Mouse (Mus musculus): Measurements from ENCODE around the gene Usf2. TPM values are rescaled to one million over a fixed set of nuclear protein-coding genes. Genes with fewer than 3 reads are reported as not detected.

Gene Usf2
- polyA plus RNA-seq, 1 experiment from 2014 or later: 17.2 TPM

GRCm38 (mm10) chr7:30958109-30958865 is 1.7 kb upstream of the Usf2 start:
- H3K27me3 ChIP-seq (ENCODE audit: control insufficient read depth, insufficient read depth, low read length): no peaks in the 10 kb centered on the region
- no peaks in the 10 kb centered on the region for H3K9me3 ChIP-seq (ENCODE audit: control insufficient read depth, low read length)
- H3K36me3 ChIP-seq (ENCODE audit: control insufficient read depth, insufficient read depth, low read length): peaks cover 39% of the 10 kb centered on the region
- H3K4me3 ChIP-seq (ENCODE audit: control insufficient read depth in 1 of 2, insufficient read depth in 1 of 2, low read depth in 1 of 2, low read length in 2 of 2): peak overlapping the region; percentile 85 to 89
- H3K4me1 ChIP-seq (ENCODE audit: control insufficient read depth in 2 of 2, insufficient read depth in 2 of 2, low read length in 2 of 2): peaks cover 11 to 19% of the 10 kb centered on the region in 2 experiments
- no peak for ATAC-seq (ENCODE audit: insufficient number of reproducible peaks, insufficient read depth, low FRiP score, low read depth)
- H3K4me2 ChIP-seq (ENCODE audit: low read length): peak overlapping the region; percentile 74
- peak overlapping the region; percentile 99 for H3K9ac ChIP-seq (ENCODE audit: low read length)
- H3K27ac ChIP-seq (replicated peaks in 1 of 2; ENCODE audit: control insufficient read depth in 1 of 2, insufficient read depth in 1 of 2, low read depth in 2 of 2, low read length in 2 of 2): peak overlapping the region; percentile 99
- 79% methylated on average over 28 of the region's 28 CpGs for WGBS

- Histone ChIP-seq H3K4me3 (ENCODE audit: control insufficient read depth in 1 of 2, insufficient read depth in 1 of 2, low read depth in 1 of 2, low read length in 2 of 2) (peak overlapping the region; percentile 85 to 89), H3K27ac (replicated peaks in 1 of 2; ENCODE audit: control insufficient read depth in 1 of 2, insufficient read depth in 1 of 2, low read depth in 2 of 2, low read length in 2 of 2) (peak overlapping the region; percentile 99), H3K9ac (ENCODE audit: low read length) (peak overlapping the region; percentile 99), H3K36me3 (ENCODE audit: control insufficient read depth, insufficient read depth, low read length) (peaks cover 48% of the 10 kb centered on the region), H3K9me3 (ENCODE audit: control insufficient read depth, low read length) (no peaks in the 10 kb centered on the region), H3K27me3 (ENCODE audit: control insufficient read depth, insufficient read depth, low read length) (no peaks in the 10 kb centered on the region), H3K4me1 (ENCODE audit: control insufficient read depth in 2 of 2, insufficient read depth in 2 of 2, low read length in 2 of 2) (peaks cover 11 to 19% of the 10 kb centered on the region in 2 experiments), H3K4me2 (ENCODE audit: low read length) (peak overlapping the region; percentile 74)
- under 1% methylated on average over 40 of the region's 43 CpGs for WGBS
- ATAC-seq (ENCODE audit: insufficient number of reproducible peaks, insufficient read depth, low FRiP score, low read depth): peak; percentile 55
Observed at GRCm38 (mm10) chr7:30957367-30957783, 772 bp upstream of the Usf2 start.

- peak; percentile 33 for ATAC-seq (ENCODE audit: insufficient number of reproducible peaks, insufficient read depth, low FRiP score, low read depth)
- peaks cover 11 to 19% of the 10 kb centered on the region in 2 experiments for H3K4me1 ChIP-seq (ENCODE audit: control insufficient read depth in 2 of 2, insufficient read depth in 2 of 2, low read length in 2 of 2)
- H3K4me3 ChIP-seq (ENCODE audit: control insufficient read depth in 1 of 2, insufficient read depth in 1 of 2, low read depth in 1 of 2, low read length in 2 of 2): peak overlapping the region; percentile 85 to 89
- WGBS: 1% methylated on average over 19 of the region's 49 CpGs
- H3K9ac ChIP-seq (ENCODE audit: low read length): peak overlapping the region; percentile 99
- no peaks in the 10 kb centered on the region for H3K9me3 ChIP-seq (ENCODE audit: control insufficient read depth, low read length)
- no peaks in the 10 kb centered on the region for H3K27me3 ChIP-seq (ENCODE audit: control insufficient read depth, insufficient read depth, low read length)
- H3K27ac ChIP-seq (replicated peaks in 1 of 2; ENCODE audit: control insufficient read depth in 1 of 2, insufficient read depth in 1 of 2, low read depth in 2 of 2, low read length in 2 of 2): peak overlapping the region; percentile 73 to 99
- H3K4me2 ChIP-seq (ENCODE audit: low read length): peak overlapping the region; percentile 74
- peaks cover 58% of the 10 kb centered on the region for H3K36me3 ChIP-seq (ENCODE audit: control insufficient read depth, insufficient read depth, low read length)
Observed at GRCm38 (mm10) chr7:30956357-30956751, 249 bp downstream of the Usf2 start.

GRCm38 (mm10) chr7:30955584-30956356 is 833 bp downstream of the Usf2 start:
- under 1% methylated on average over 53 of the region's 64 CpGs for WGBS

GRCm38 (mm10) chr7:30954971-30955520 is 1.6 kb downstream of the Usf2 start:
- Histone ChIP-seq H3K27me3 (ENCODE audit: control insufficient read depth, insufficient read depth, low read length) (no peaks in the 10 kb centered on the region), H3K9me3 (ENCODE audit: control insufficient read depth, low read length) (no peaks in the 10 kb centered on the region), H3K27ac (replicated peaks in 1 of 2; ENCODE audit: control insufficient read depth in 1 of 2, insufficient read depth in 1 of 2, low read depth in 2 of 2, low read length in 2 of 2) (no peak overlapping the region), H3K4me3 (ENCODE audit: control insufficient read depth in 1 of 2, insufficient read depth in 1 of 2, low read depth in 1 of 2, low read length in 2 of 2) (peak overlapping the region in 1 of 2 experiments; percentile 85; a peak in 3 of 4 replicates), H3K4me1 (ENCODE audit: control insufficient read depth in 2 of 2, insufficient read depth in 2 of 2, low read length in 2 of 2) (peaks cover 11 to 19% of the 10 kb centered on the region in 2 experiments), H3K9ac (ENCODE audit: low read length) (peak overlapping the region; percentile 99; the same call in 1 of the 2 replicates), H3K4me2 (ENCODE audit: low read length) (peak overlapping the region; percentile 74), H3K36me3 (ENCODE audit: control insufficient read depth, insufficient read depth, low read length) (peaks cover 71% of the 10 kb centered on the region)
- no peak for ATAC-seq (ENCODE audit: insufficient number of reproducible peaks, insufficient read depth, low FRiP score, low read depth)
- 92% methylated on average over 12 of the region's 12 CpGs for WGBS

More at GRCm38 (mm10) chr7:30955584-30956356, 833 bp downstream of the Usf2 start:
- Histone ChIP-seq H3K9me3 (ENCODE audit: control insufficient read depth, low read length) (no peaks in the 10 kb centered on the region), H3K4me2 (ENCODE audit: low read length) (peak overlapping the region; percentile 74), H3K27me3 (ENCODE audit: control insufficient read depth, insufficient read depth, low read length) (no peaks in the 10 kb centered on the region), H3K9ac (ENCODE audit: low read length) (peak overlapping the region; percentile 99), H3K4me1 (ENCODE audit: control insufficient read depth in 2 of 2, insufficient read depth in 2 of 2, low read length in 2 of 2) (peaks cover 11 to 19% of the 10 kb centered on the region in 2 experiments), H3K4me3 (ENCODE audit: control insufficient read depth in 1 of 2, insufficient read depth in 1 of 2, low read depth in 1 of 2, low read length in 2 of 2) (peak overlapping the region; percentile 85 to 89), H3K36me3 (ENCODE audit: control insufficient read depth, insufficient read depth, low read length) (peaks cover 64% of the 10 kb centered on the region), H3K27ac (replicated peaks in 1 of 2; ENCODE audit: control insufficient read depth in 1 of 2, insufficient read depth in 1 of 2, low read depth in 2 of 2, low read length in 2 of 2) (peak overlapping the region; percentile 73 to 99)
- peak; percentile 75 for ATAC-seq (ENCODE audit: insufficient number of reproducible peaks, insufficient read depth, low FRiP score, low read depth)

- Histone ChIP-seq H3K9me3 (ENCODE audit: control insufficient read depth, low read length) (no peaks in the 10 kb centered on the region), H3K9ac (ENCODE audit: low read length) (no peak overlapping the region), H3K36me3 (ENCODE audit: control insufficient read depth, insufficient read depth, low read length) (peaks cover 73% of the 10 kb centered on the region), H3K4me2 (ENCODE audit: low read length) (no peak overlapping the region), H3K4me3 (ENCODE audit: control insufficient read depth in 1 of 2, insufficient read depth in 1 of 2, low read depth in 1 of 2, low read length in 2 of 2) (no peak overlapping the region), H3K27me3 (ENCODE audit: control insufficient read depth, insufficient read depth, low read length) (no peaks in the 10 kb centered on the region), H3K27ac (replicated peaks in 1 of 2; ENCODE audit: control insufficient read depth in 1 of 2, insufficient read depth in 1 of 2, low read depth in 2 of 2, low read length in 2 of 2) (no peak overlapping the region), H3K4me1 (ENCODE audit: control insufficient read depth in 2 of 2, insufficient read depth in 2 of 2, low read length in 2 of 2) (peaks cover 11 to 19% of the 10 kb centered on the region in 2 experiments)
- no peak for ATAC-seq (ENCODE audit: insufficient number of reproducible peaks, insufficient read depth, low FRiP score, low read depth)
- WGBS: 67% methylated on average over 3 of the region's 3 CpGs
Observed at GRCm38 (mm10) chr7:30954036-30954435, 2.6 kb downstream of the Usf2 start.

- Histone ChIP-seq H3K9me3 (ENCODE audit: control insufficient read depth, low read length) (no peaks in the 10 kb centered on the region), H3K36me3 (ENCODE audit: control insufficient read depth, insufficient read depth, low read length) (peaks cover 72% of the 10 kb centered on the region), H3K27ac (replicated peaks in 1 of 2; ENCODE audit: control insufficient read depth in 1 of 2, insufficient read depth in 1 of 2, low read depth in 2 of 2, low read length in 2 of 2) (no peak overlapping the region), H3K4me1 (ENCODE audit: control insufficient read depth in 2 of 2, insufficient read depth in 2 of 2, low read length in 2 of 2) (peaks cover 10 to 16% of the 10 kb centered on the region in 2 experiments), H3K4me2 (ENCODE audit: low read length) (no peak overlapping the region), H3K4me3 (ENCODE audit: control insufficient read depth in 1 of 2, insufficient read depth in 1 of 2, low read depth in 1 of 2, low read length in 2 of 2) (no peak overlapping the region), H3K9ac (ENCODE audit: low read length) (no peak overlapping the region), H3K27me3 (ENCODE audit: control insufficient read depth, insufficient read depth, low read length) (no peaks in the 10 kb centered on the region)
- no peak for ATAC-seq (ENCODE audit: insufficient number of reproducible peaks, insufficient read depth, low FRiP score, low read depth)
- 85% methylated on average over 6 of the region's 6 CpGs for WGBS
Observed at GRCm38 (mm10) chr7:30953459-30953858, 3.1 kb downstream of the Usf2 start.
